Mouse (Mus musculus) kidney, adult 2 months (tissue): ENCODE results near the gene Bbs7.

Experiments used
- CTCF ChIP-seq: fragments of 200-500 bp; conservative IDR thresholded peaks from 2 replicates; pipeline ENCODE4 v1.5.1; 2011; ENCODE audit warnings: low read depth, mild to moderate bottlenecking, control low read depth, low read length, moderate library complexity, mixed read lengths; ENCODE audit not compliant: insufficient read depth, insufficient read length
- POLR2A ChIP-seq: fragments of 200-500 bp; IDR thresholded peaks from one replicate; pipeline ENCODE4 v1.6.1; 2011; ENCODE audit warnings: low read depth, low read length, control low read depth

DNA sequence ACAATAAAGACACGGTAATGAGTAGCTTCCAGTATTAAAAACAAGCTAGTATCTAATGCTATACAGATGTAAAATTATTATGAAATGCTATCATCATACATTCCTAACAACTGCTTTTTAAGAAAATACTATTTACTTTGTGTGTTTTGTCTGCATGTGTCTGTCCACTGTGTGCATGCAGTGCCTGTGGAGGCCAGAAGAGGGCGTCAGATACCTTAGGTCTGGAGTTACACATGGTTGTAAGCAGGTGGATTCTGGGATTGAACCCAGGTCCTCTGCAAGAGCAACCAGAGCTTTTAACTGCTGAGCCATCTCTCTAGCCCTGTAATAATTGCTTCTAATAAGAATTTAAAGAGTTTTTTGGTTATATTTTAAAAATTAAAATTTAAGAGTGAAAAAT lies 27.5 kb upstream of the Bbs7 start:
- TF ChIP-seq POLR2A (no peak), CTCF (no peak)
